Mouse (Mus musculus) common myeloid progenitor, adult 5-6 weeks (primary cell): ENCODE results near the gene Triobp. TPM values are rescaled to one million over a fixed set of nuclear protein-coding genes. Genes with fewer than 3 reads are reported as not detected.
A peak's percentile ranks its signal among the peaks of the same experiment; 100 is the strongest.

Experiments
- ATAC-seq: replicated peaks from 2 replicates; pipeline ENCODE4 v1.8.0; 2016; ENCODE audit warnings: low read depth, mild to moderate bottlenecking, moderate TSS enrichment, inconsistent platforms; ENCODE audit not compliant: poor library complexity, severe bottlenecking
- total RNA-seq: library from RNA; stranded (forward); fragments of 200-1000, 187-1606 nt; gene quantifications from 2 replicates; pipeline ENCODE4 v1.2.3, GENCODE M21; 2017

Triobp gene
- 25.0 and 35.6 TPM in 2 replicates for total RNA-seq

DNA sequence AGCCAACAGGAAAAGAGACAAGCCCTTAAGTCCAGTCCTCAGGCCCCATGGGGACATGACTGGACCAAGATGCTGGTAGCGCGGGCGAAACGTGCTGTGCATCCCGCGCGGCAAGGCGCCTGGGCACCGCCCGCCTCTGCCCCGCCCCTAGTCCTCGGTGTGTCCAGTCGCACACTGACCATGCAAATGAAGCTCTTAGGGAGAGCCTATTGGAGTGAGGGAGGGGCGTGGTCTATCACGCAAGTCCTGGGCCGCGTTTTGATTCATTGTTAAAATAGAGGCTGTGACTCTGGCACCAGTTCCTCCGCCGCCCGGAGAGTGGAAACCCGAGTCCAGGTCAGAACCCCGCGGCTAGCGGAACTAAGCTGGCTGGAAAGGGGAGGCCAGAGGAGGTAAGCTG, at the start of gene Triobp:
Gene Triobp, plus strand, starts transcription at position 68 of the 400 bp plus-strand sequence.
- peak; percentile 94 for ATAC-seq

DNA sequence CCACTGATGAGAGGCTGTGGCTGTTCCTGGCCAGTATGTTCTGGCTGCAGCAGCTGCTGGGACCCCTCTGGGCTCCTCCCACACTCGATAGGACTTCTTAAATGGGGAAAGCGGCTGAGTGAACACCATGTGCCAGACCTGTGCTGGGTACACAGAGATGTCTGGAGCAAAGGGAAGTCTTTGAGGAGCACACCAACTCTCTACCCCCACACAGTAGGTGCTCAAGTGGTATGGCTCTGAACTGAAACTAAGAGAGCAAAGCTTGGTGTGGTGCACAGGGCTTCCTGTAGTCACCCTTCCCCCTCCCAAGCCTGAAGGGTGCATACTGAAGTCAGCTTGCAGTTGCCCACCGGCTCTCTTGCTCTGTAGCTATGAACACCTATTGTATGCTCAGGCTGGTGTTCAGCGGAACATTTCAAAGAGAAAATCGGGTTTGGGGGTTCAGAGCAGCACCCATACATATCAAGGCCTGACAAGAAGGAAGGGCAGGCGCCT, 49.0 kb upstream of the Triobp start:
- 0 out of 2 replicates have a peak, but pooled peaks have one; percentile 7 for ATAC-seq

- no peak for ATAC-seq
Observed at GRCm38 (mm10) chr15:78899409-78899739, 48.1 kb upstream of the Triobp start, which contains the start of gene Gm49510. TSS of gene Gm49510 (plus strand) at chr15:78899667.

DNA sequence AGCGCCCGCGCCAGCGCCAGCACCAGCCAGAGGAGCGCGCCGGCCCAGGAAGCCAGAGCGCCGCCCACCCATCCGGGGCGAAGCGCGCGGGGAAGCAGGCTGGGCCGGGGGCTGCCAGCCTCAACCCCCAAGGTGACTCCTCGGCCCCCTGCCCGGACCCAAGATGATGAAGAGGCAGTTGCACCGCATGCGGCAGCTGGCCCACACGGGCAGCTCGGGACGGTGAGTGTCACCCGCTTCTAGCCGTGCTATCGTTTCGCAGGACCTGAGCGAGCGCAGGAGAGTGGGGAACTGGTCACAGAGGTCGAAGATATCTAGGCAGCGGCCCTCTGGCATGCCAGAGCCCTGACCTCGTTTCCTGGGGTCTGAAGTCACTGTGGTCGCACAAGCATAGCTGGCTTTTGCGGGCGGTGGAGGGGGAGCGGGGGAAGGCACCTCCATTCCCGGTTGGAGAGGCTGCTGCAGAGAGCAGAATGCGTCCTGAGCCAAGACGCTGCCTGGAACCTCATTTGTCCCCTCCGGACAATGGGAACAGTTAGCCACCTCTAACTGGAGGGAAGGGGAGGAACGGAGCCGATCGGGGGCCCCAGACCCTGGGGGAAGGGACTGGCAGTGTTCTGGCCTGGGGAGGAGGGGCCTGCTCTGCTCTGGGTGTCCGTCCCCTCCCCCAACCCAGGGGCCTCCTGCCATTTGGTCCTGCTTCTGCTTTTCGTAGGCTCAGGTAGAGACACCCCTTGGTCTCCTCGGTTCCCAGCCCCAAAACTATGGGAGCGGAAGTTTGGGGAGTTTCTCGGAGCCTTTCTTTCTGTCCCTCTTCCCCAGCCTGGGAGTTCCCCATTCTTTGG, 47.6 kb upstream of the Triobp start, which contains the start of gene Sh3bp1:
Gene Sh3bp1, plus strand, starts transcription at position 29 of the 845 bp plus-strand sequence.
- ATAC-seq: 0 out of 2 replicates have a peak, but pooled peaks have one; percentile 10

DNA sequence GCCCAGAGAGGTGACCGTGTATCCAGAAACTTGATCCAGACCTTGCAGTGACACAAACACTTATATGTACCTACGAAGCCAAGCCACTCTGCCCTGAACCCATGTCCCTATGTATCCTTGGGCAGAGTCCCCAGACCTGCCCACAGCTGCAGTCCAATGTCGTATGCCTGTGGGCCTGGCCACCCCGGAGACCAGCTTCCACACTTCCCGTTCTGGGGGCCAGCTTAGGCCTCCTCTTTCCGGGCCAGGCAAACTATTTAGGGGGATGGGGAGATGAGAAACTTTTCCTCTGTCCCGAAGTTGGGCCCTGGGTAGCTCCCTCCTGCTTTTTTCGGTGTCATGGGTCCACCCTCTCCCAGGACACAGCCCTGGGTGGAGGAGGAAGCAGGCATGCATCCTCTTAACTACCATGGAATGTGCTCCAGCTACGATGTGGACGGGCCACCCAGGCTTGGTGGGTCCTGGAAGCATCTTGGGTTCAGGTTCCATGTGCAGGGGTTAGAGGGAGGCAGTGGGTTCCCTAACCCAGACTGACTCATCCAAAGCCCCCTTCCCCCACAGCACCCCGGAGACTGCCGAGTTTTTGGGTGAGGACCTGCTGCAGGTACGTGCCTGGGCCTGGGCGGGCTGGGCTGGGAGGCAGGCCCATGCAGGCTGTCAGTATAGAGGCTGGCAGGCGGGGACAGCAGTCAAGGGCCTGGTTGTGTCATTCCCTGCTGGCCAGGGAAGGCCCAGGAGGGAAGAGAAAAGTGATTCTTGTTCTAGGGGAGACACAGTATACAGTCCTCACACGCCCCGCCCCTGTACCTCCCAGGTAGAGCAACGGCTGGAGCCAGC, 46.7 kb upstream of the Triobp start:
- no peak; the same call in 1 of the 2 replicates for ATAC-seq

- ATAC-seq: no peak
Observed at GRCm38 (mm10) chr15:78901422-78901789, 46.1 kb upstream of the Triobp start.

DNA sequence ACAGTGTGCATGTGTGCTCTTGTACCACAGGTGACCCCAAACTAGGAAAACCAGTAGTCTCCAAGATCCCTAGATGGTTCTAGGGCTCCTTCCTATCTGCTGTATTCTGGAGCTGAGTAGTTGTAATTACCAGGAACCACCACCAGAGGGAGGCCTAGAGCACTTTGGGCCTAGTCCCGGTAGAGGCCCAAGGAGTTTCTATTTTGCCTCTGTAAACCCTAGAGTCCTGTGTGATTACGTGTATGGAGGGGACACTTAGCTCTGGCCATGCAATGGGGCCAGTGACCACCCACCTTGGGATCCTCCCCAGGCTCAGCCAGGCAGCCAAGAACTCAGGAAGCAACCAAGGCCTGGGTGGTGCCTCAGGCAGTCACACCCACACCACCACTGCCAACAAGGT, 44.3 kb upstream of the Triobp start:
- ATAC-seq: peak; percentile 49

DNA sequence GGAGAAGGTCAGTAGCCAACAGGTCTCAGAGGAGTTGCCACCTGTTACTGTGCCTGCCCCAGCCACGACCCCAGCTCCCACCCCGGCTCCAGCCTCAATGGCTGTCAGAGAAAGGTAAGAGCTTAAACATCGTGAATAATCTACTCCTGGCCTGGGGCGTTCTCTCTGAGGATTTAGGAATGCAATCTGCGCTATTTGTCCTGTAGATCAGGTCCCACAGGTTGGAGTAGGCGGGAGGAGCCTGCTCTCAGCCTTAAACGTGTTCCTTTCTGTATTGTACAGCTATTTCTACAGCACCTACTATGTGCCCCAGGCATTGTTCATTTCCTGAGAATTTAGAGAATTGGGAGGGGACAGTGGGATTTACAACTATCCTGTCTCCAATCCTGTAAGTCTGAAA, 39.1 kb upstream of the Triobp start:
- ATAC-seq: no peak

GRCm38 (mm10) chr15:78908982-78909381, 38.5 kb upstream of the Triobp start:
- no peak for ATAC-seq

DNA sequence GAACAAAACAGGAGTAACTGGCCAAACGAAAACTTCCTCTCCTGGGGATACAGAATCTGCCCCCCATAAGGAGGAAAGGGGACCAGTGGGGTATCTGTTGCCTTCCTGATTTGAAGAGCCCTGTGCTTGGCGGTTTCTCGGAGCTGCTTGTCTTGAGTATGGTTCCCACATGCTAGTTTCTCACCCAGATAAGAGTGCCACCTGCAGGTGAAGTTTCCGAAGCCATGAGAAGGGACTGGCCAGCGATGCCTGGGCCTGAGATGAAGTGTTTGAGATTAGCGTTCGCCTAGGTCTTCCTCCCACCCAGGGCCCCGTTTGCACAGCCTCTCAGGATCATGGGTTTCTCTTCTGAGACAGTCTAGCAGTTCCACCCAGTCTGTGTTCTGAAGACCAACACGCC, 35.5 kb upstream of the Triobp start:
- no peak for ATAC-seq

DNA sequence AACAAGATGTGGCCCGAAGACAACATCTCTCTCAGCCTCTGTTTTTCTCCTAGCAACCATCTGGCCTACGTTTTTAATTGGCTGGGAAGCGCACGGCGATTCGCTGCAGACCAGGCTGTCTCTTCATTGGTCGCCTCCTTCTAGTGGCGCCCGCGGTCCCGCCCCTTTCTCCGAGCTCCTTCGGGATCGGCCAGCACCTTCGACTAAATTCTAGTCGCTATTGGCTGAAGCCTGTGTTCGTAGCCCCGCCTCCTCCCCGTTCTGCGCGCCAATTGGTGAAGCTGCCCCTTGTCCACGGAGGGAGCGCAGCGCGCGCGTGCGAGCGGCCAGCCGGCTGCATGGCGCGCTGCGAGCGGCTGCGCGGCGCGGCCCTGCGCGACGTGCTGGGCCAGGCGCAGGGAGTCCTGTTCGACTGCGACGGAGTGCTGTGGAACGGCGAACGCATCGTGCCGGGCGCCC, 33.9 kb upstream of the Triobp start, which contains the start of gene Pdxp:
Gene Pdxp, plus strand, starts transcription at position 288 of the 459 bp plus-strand sequence.
- peak; percentile 88 for ATAC-seq

DNA sequence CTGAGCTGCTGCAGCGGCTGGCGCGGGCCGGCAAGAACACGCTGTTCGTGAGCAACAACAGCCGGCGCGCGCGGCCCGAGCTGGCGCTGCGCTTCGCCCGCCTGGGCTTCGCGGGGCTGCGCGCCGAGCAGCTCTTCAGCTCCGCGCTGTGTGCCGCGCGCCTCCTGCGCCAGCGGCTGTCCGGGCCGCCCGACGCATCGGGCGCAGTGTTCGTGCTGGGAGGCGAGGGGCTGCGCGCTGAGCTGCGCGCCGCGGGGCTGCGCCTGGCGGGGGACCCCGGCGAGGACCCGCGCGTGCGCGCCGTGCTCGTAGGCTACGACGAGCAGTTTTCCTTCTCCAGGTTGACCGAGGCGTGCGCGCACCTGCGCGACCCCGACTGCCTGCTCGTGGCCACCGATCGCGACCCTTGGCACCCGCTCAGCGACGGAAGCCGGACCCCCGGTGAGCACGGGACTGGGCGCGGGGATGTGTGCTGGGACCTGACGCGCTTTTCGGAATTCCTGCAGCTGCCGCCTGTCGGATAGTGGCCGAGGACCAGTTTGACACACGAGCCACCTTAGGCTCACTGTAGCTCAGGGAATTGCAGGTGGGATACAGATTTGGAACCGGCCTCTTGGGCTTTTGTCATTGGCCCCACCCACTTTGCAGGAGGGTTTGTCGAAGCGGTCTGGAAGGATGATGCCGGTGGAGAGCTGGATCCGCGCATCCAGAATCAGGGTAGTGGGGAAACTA, 33.3 kb upstream of the Triobp start:
- no peak for ATAC-seq

DNA sequence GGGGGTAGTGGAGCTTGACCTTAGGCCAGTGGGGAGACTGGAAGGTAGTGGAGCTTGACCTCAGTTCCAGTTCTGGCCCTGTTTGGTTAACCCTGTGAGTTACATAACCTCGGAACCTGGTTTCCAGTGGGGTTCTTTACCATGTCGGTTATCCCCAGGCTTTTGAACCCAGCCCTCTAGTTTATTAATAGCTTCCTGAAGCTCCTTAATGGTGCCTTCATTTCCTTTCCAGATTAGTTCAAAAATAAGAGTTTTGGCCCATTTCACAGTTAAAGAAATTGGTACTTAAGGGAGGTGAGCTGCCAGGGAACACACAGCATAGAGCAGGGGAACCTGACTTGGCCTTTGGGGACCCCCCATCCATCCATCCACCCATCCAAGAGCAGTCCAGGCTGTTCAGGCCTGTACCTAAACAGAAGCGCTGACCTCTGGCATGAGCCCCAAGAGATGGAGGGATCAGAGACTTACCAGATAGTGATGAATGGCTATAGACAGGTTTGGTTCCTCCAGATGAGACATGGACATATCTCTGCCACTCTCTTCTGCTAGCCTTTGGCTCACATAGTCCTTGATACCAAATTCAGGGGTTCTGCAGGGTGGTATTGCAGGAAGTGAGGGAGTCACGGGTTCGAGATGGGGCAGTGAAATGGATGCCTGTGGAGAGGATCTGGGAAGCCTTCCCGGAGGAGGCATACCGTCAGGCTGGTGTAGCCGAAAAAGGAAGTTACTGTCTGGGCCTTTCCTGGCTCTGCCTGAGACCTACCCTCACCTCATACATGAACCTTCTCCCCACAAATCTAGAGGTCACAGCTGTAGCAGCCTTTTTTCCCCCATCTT, 32.5 kb upstream of the Triobp start:
- no peak for ATAC-seq

DNA sequence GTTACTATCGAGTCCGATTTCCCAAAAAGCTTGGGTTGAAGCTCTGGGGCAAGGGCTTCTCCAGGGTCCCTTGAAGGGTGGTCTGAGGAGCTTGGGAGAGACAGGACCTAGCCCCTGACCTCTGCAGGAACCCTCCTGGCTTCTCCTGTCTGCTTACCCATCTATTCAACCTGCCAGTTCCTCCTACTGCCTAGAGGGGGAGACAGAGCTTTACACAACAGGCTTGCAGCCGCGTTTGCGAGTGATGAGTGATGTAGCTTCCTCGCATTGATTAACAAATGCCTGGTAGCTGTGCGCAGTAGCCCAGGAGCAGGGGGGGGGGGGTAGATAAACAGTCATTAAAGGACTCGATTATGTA, 31.9 kb upstream of the Triobp start:
- peak; percentile 67 for ATAC-seq

DNA sequence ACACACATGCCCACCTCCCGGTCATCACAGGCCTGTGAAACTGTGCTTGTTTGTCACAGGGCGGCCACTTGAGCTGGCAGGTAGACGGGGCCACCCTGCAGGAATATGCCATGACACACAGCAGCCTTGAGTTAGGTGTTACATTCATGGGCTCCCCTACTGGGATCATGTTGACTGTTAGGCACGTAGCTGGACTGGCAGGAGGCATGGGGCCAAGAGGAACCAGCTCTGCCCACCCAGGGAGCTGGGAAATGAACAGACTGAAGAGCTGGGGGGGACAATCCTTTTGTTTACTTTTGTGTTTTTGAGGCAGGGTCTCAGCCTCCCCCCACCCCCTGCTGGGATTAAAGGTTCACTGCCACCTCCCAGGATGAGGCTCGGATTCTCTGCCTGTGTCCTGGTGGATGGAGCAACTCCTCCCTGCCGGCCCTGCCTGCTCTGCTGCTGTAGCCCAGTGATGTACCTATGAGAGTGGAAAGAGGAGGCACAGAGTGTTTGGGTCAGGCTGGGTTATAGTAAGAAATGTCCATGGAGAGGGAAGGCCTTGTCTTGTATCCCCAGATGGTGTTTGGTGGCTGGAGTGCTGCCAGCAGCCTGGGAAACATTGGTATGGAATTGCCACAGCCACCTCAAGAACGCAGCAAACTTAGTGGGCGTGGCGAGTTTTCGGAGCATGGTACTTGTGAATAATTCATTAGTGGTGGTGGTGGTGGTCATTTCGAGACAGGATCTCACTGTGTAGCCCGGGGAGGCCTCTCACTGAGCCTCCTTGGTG, 31.3 kb upstream of the Triobp start:
- ATAC-seq: no peak

GRCm38 (mm10) chr15:78918126-78918525, 29.4 kb upstream of the Triobp start:
- ATAC-seq: no peak

GRCm38 (mm10) chr15:78919914-78920313, 27.6 kb upstream of the Triobp start:
- ATAC-seq: no peak

GRCm38 (mm10) chr15:78922700-78923099, 24.8 kb upstream of the Triobp start:
- ATAC-seq: peak; percentile 19
